8 mouse cellular contexts compared by ENCODE assay signal in the genomic region with DNA sequence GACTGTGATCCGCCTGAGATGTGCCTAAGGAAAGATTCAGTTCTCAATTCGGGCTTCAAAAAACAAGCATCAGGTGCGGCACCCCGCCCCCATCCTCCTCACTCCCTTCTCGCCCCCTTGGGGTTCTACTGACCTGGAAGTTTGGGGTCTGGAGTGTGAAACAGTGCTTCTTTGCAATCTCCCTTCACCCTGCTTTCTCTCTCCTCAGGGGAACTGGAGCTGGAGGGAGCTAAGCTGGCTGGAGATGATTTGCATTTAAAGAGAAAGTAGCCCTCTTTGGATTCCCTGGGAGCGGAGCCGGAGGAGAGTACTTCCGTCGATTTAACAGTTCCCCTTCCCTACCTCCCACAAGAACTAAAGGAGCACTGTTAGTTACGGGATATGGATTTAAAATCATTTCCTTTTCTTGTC. TPM values are rescaled to one million over a fixed set of nuclear protein-coding genes. Genes with fewer than 3 reads are reported as not detected.
A peak's percentile ranks its signal among the peaks of the same experiment; 100 is the strongest.
DNase-seq lines count a peak whose midpoint lies in the region; ATAC-seq lines count a peak whose summit lies in the region.

A gene (minus strand): TSS at position 267 of the 411 bp plus-strand sequence.

- H3K36me3 ChIP-seq in limb, embryonic 11.5 days (ENCODE audit: control insufficient read depth, insufficient read depth, low read length): peaks cover 18% of the 10 kb centered on the region
- peaks cover 12% of the 10 kb centered on the region for H3K36me3 ChIP-seq in midbrain, embryonic 11.5 days (ENCODE audit: control insufficient read depth, insufficient read depth, low read length)

- H3K4me3 ChIP-seq in limb, embryonic 11.5 days (ENCODE audit: low read depth, low read length): peak within 1 kb of the TSS; percentile 57
- peak within 1 kb of the TSS; percentile 51 for H3K4me3 ChIP-seq in midbrain, embryonic 11.5 days (ENCODE audit: low read depth, low read length)

- no peak for ATAC-seq in limb, embryonic 11.5 days (ENCODE audit: insufficient number of reproducible peaks, low FRiP score, low TSS enrichment, low read depth)
- ATAC-seq in midbrain, embryonic 11.5 days (ENCODE audit: low FRiP score): peak; percentile 17; the same call in 1 of the 2 replicates

- peak within 1 kb of the TSS; percentile 74 for H3K27ac ChIP-seq in limb, embryonic 11.5 days (replicated peaks; ENCODE audit: low read depth, low read length)
- peak within 1 kb of the TSS; percentile 78 for H3K27ac ChIP-seq in midbrain, embryonic 11.5 days (ENCODE audit: low read depth, low read length)

- DNase-seq in 3134 (ENCODE audit: extremely low read depth, insufficient read length, low spot score) (peak; percentile 39), adipocyte (ENCODE audit: low spot score) (peak; percentile 52)
- DNase-seq in embryo, embryonic 9.5 days (ENCODE audit: extremely low spot score): peak; percentile 50
- peak; percentile 79 for DNase-seq in heart, adult 18-20 months
- peak; percentile 53 for DNase-seq in kidney, adult 11 months
- DNase-seq in limb, embryonic 11.5 days (ENCODE audit: low spot score): peak; percentile 50
- DNase-seq in midbrain, embryonic 11.5 days (ENCODE audit: low spot score, missing footprints): peak; percentile 95
- peak; percentile 48 for DNase-seq in thymus, postnatal 0 days (ENCODE audit: low spot score)

- H3K9ac ChIP-seq in limb, embryonic 11.5 days (ENCODE audit: low read length): peak within 1 kb of the TSS; percentile 73
- H3K9ac ChIP-seq in midbrain, embryonic 11.5 days (ENCODE audit: low read length): peak within 1 kb of the TSS; percentile 70

- WGBS in limb, embryonic 11.5 days: under 1% methylated on average over 10 of the region's 10 CpGs
- WGBS in midbrain, embryonic 11.5 days: 0% methylated on average over 10 of the region's 10 CpGs

- H3K4me1 ChIP-seq in limb, embryonic 11.5 days (ENCODE audit: control insufficient read depth, insufficient read depth, low read length): peaks cover 25% of the 10 kb centered on the region
- H3K4me1 ChIP-seq in midbrain, embryonic 11.5 days (ENCODE audit: control insufficient read depth, insufficient read depth, low read length): peaks cover 27% of the 10 kb centered on the region

- no peaks in the 10 kb centered on the region for H3K27me3 ChIP-seq in limb, embryonic 11.5 days (ENCODE audit: control insufficient read depth, insufficient read depth, low read length)
- no peaks in the 10 kb centered on the region for H3K27me3 ChIP-seq in midbrain, embryonic 11.5 days (ENCODE audit: control insufficient read depth, insufficient read depth, low read length)

- H3K4me2 ChIP-seq in limb, embryonic 11.5 days (ENCODE audit: low read depth, severe bottlenecking): peak within 1 kb of the TSS; percentile 84
- peak within 1 kb of the TSS; percentile 64 for H3K4me2 ChIP-seq in midbrain, embryonic 11.5 days

- no peaks in the 10 kb centered on the region for H3K9me3 ChIP-seq in limb, embryonic 11.5 days (ENCODE audit: control insufficient read depth, low read length)
- H3K9me3 ChIP-seq in midbrain, embryonic 11.5 days (ENCODE audit: control insufficient read depth, low read length): no peaks in the 10 kb centered on the region

RNA-seq across cellular contexts. Expression of the gene that starts here (rescaled TPM):
- 10 to 100 TPM; 14.2 to 15.0 TPM for total RNA-seq in heart, adult 18-20 months (2021)
- polyA plus RNA-seq in limb, embryonic 11.5 days (2014; fragmentation: Nextera tagmentation; extraction: Ambion mirVana): 40.3 and 48.8 TPM in 2 replicates
- polyA plus RNA-seq in midbrain, embryonic 11.5 days (2014; fragmentation: Nextera tagmentation; extraction: Ambion mirVana): 70.0 and 73.9 TPM in 2 replicates
- polyA plus RNA-seq in thymus, postnatal 0 days (2015; fragmentation: Nextera tagmentation; extraction: Ambion mirVana): 81.7 and 87.2 TPM in 2 replicates

Comparison
In these comparisons a context has a peak if more than half of its experiments do, and no peak if none do; other contexts are left out.
1. DNase-seq: peak in every context shown above with its lines; median percentile 95 in midbrain, embryonic 11.5 days; 79 in heart, adult 18-20 months; 53 in kidney, adult 11 months; 52 in adipocyte; 50 in embryo, embryonic 9.5 days; 50 in limb, embryonic 11.5 days; 48 in thymus, postnatal 0 days; 39 in 3134.